ENCODE assay signal across 19 mouse cellular contexts in genomic region chr8:64643382-64643781, GRCm38 (mm10). TPM values are rescaled to one million over a fixed set of nuclear protein-coding genes. Genes with fewer than 3 reads are reported as not detected.
DNase-seq lines count a peak whose midpoint lies in the region; ATAC-seq and TF ChIP-seq lines count a peak whose summit lies in the region.
"Had no signal": no experiment of that assay in that cellular context is flagged by ENCODE, and none has a peak within 500 bp of the region (broad histone marks: within the 10 kb centered on the region; RNA-seq: fewer than 3 reads in every experiment).

No protein-coding gene starts in this region.

- H3K9me3 ChIP-seq in midbrain, embryonic 14.5 days (ENCODE audit: control insufficient read depth, low read length): no peaks in the 10 kb centered on the region
- H3K9me3 ChIP-seq: G1E; heart, embryonic 13.5 days; hindbrain, embryonic 15.5 days; limb, embryonic 13.5 days; liver, embryonic 15.5 days; neural tube, embryonic 15.5 days had no signal

- peak overlapping the region; percentile 73 for H3K27ac ChIP-seq in gastrocnemius, adult 2 months
- peak overlapping the region; percentile 93 for H3K27ac ChIP-seq in layer of hippocampus, adult 2 months
- 0 out of 2 replicates have a peak overlapping the region, but pooled peaks have one; percentile 46 for H3K27ac ChIP-seq in olfactory bulb, adult 2 months (ENCODE audit: insufficient read depth, low read depth, low read length)
- no peak overlapping the region for H3K27ac ChIP-seq in midbrain, embryonic 14.5 days (replicated peaks; ENCODE audit: low read depth, low read length)
- H3K27ac ChIP-seq: heart, embryonic 13.5 days; hindbrain, embryonic 15.5 days; limb, embryonic 13.5 days; liver, embryonic 15.5 days; neural tube, embryonic 15.5 days had no signal

- no peaks in the 10 kb centered on the region for H3K27me3 ChIP-seq in midbrain, embryonic 14.5 days (ENCODE audit: control insufficient read depth, insufficient read depth, low read length)
- H3K27me3 ChIP-seq: heart, embryonic 13.5 days; hindbrain, embryonic 15.5 days; limb, embryonic 13.5 days; liver, embryonic 15.5 days; neural tube, embryonic 15.5 days had no signal

- TF ChIP-seq CTCF in gastrocnemius, adult 2 months (IDR thresholded peaks at IDR 0.05): no peak
- TF ChIP-seq CTCF in layer of hippocampus, adult 2 months (conservative IDR thresholded peaks at IDR 0.05): no peak
- TF ChIP-seq CTCF in olfactory bulb, adult 2 months (IDR thresholded peaks at IDR 0.05; ENCODE audit: insufficient read depth, low read depth, low read length): no peak

- intact Hi-C loops in gastrocnemius, adult 2 months (cut with DNase I): no loop called here
- intact Hi-C loops in gastrocnemius, postnatal 14 days (cut with DNase I; ENCODE audit: low total_unique reads): no loop called here

- TF ChIP-seq POLR2A in olfactory bulb, adult 2 months (IDR thresholded peaks at IDR 0.05; ENCODE audit: insufficient read depth, low read depth, low read length): no peak

- peaks cover 5% of the 10 kb centered on the region; the same call in 1 of the 2 replicates for H3K4me1 ChIP-seq in olfactory bulb, adult 2 months (ENCODE audit: control insufficient read depth, insufficient read depth, low read length)
- H3K4me1 ChIP-seq in midbrain, embryonic 14.5 days (ENCODE audit: control insufficient read depth, insufficient read depth, low read length): peaks cover 7% of the 10 kb centered on the region; the same call in 1 of the 2 replicates
- H3K4me1 ChIP-seq: liver, embryonic 15.5 days had no signal

- no peak overlapping the region for H3K4me2 ChIP-seq in midbrain, embryonic 14.5 days (ENCODE audit: low read length)
- H3K4me2 ChIP-seq: heart, embryonic 13.5 days; hindbrain, embryonic 15.5 days; limb, embryonic 13.5 days; liver, embryonic 15.5 days; neural tube, embryonic 15.5 days had no signal

- H3K36me3 ChIP-seq in midbrain, embryonic 14.5 days (ENCODE audit: control insufficient read depth, insufficient read depth, low read length): no peaks in the 10 kb centered on the region
- H3K36me3 ChIP-seq: G1E; heart, embryonic 13.5 days; hindbrain, embryonic 15.5 days; limb, embryonic 13.5 days; liver, embryonic 15.5 days; neural tube, embryonic 15.5 days had no signal

- no peak overlapping the region for H3K4me3 ChIP-seq in gastrocnemius, adult 2 months
- no peak overlapping the region for H3K4me3 ChIP-seq in layer of hippocampus, adult 2 months
- H3K4me3 ChIP-seq in olfactory bulb, adult 2 months (ENCODE audit: insufficient read depth, low read depth, low read length): no peak overlapping the region
- H3K4me3 ChIP-seq in midbrain, embryonic 14.5 days (replicated peaks; ENCODE audit: low read depth, low read length): no peak overlapping the region
- H3K4me3 ChIP-seq: heart, embryonic 13.5 days; hindbrain, embryonic 15.5 days; limb, embryonic 13.5 days; liver, embryonic 15.5 days; neural tube, embryonic 15.5 days had no signal

- no peak overlapping the region for H3K9ac ChIP-seq in midbrain, embryonic 14.5 days (replicated peaks; ENCODE audit: low read length)
- H3K9ac ChIP-seq: heart, embryonic 13.5 days; hindbrain, embryonic 15.5 days; limb, embryonic 13.5 days; liver, embryonic 15.5 days; neural tube, embryonic 15.5 days had no signal

- DNase-seq in gastrocnemius, adult 2 months: no peak
- no peak for DNase-seq in gastrocnemius, postnatal 14 days
- no peak for DNase-seq in layer of hippocampus, adult 2 months (ENCODE audit: low spot score in 2 of 2)
- DNase-seq in layer of hippocampus, adult 8-10 months (ENCODE audit: low spot score in 2 of 2): no peak
- peak; percentile 47 for DNase-seq in adrenal gland, postnatal 10 days
- no peak for DNase-seq in spleen, postnatal 14 days (ENCODE audit: low spot score in 2 of 2)
- DNase-seq in midbrain, embryonic 14.5 days: no peak
- DNase-seq: cerebellum, adult 8-10 months; kidney, adult 2 months; kidney, postnatal 4 days; lung, postnatal 14 days had no signal

- WGBS in olfactory bulb, adult 2 months: 14% methylated on average over 4 of the region's 4 CpGs
- WGBS in midbrain, embryonic 14.5 days: 88% methylated on average over 4 of the region's 4 CpGs

- ATAC-seq in midbrain, embryonic 14.5 days (ENCODE audit: low FRiP score, low TSS enrichment): no peak

RNA-seq across cellular contexts. Expression of gene Cpe, which starts 49.5 kb away (rescaled TPM):
- total RNA-seq in gastrocnemius, adult 2 months (2021): 100 to 1,000 TPM; 196 to 239 TPM
- 100 to 1,000 TPM; 139 to 156 TPM for total RNA-seq in gastrocnemius, postnatal 14 days (2021)
- total RNA-seq in layer of hippocampus, adult 2 months (2021): 1,000 to 10,000 TPM; 2,581 to 2,789 TPM
- 1,000 to 10,000 TPM; 2,655 to 2,856 (median 2,753) TPM for total RNA-seq in layer of hippocampus, adult 8-10 months (2022)
- total RNA-seq in adrenal gland, postnatal 10 days (2021): 100 to 1,000 TPM; 345 to 374 TPM
- polyA plus RNA-seq in olfactory bulb, adult 2 months (2012; ENCODE audit: insufficient read depth, insufficient read length, low replicate concordance, missing spikeins): 578 and 655 TPM in 2 replicates
- polyA plus RNA-seq in midbrain, embryonic 14.5 days (2014; fragmentation: Nextera tagmentation; extraction: Ambion mirVana): 911 and 915 TPM in 2 replicates
- total RNA-seq: megakaryocyte-erythroid progenitor cell, adult 5-6 weeks had no signal
- polyA plus RNA-seq: G1E had no signal

Comparison
In these comparisons a context has a peak if more than half of its experiments do, and no peak if none do; other contexts are left out.
1. RNA of gene Cpe, which starts 49.5 kb away (total RNA-seq): 2,581 to 2,789 TPM in layer of hippocampus, adult 2 months and 2,655 to 2,856 TPM in layer of hippocampus, adult 8-10 months; 345 to 374 TPM in adrenal gland, postnatal 10 days, 196 to 239 TPM in gastrocnemius, adult 2 months and 139 to 156 TPM in gastrocnemius, postnatal 14 days; every median in the first group is over 4 times any median in the second.